Mouse (Mus musculus) forebrain, postnatal 0 days (tissue): ENCODE data around the gene Bmpr1b. TPM values are rescaled to one million over a fixed set of nuclear protein-coding genes. Genes with fewer than 3 reads are reported as not detected.

ENCODE experiments used
- ATAC-seq: fragments of 200-750 bp; cut with Nextera tagmentation; 2 replicates; pipeline ENCODE4 v1.8.0; 2017; ENCODE audit warnings: mild to moderate bottlenecking, moderate library complexity
- DNase-seq: peaks from one replicate; pipeline ENCODE4 v3.0.0-alpha.2; 2015
- H3K27ac ChIP-seq: fragments of 300-500 bp; sonication (generic); 2 replicates; pipeline ENCODE4 v1.5.1; 2014; ENCODE audit warnings: low read depth, mild to moderate bottlenecking, antibody characterized with exemption, low read length, moderate library complexity, mixed read lengths
- H3K27me3 ChIP-seq: fragments of 300-500 bp; sonication (generic); 2 replicates; pipeline ENCODE4 v1.6.1; 2014; ENCODE audit warnings: mild to moderate bottlenecking, low read length, mixed read lengths; ENCODE audit not compliant: insufficient read depth
- H3K36me3 ChIP-seq: fragments of 300-500 bp; sonication (generic); 2 replicates; pipeline ENCODE4 v1.6.1; 2014; ENCODE audit warnings: mild to moderate bottlenecking, moderate library complexity; ENCODE audit not compliant: insufficient read depth
- H3K4me1 ChIP-seq: fragments of 300-500 bp; sonication (generic); 2 replicates; pipeline ENCODE4 v1.6.1; 2014; ENCODE audit warnings: antibody characterized with exemption; ENCODE audit not compliant: insufficient read depth
- H3K4me2 ChIP-seq: fragments of 300-500 bp; sonication (generic); 2 replicates; pipeline ENCODE4 v1.6.1; 2014; ENCODE audit warnings: low read depth, mild to moderate bottlenecking, moderate library complexity
- H3K4me3 ChIP-seq: fragments of 300-500 bp; sonication (generic); 2 replicates; pipeline ENCODE4 v1.5.1; 2014; ENCODE audit warnings: low read depth, low read length, mixed read lengths
- H3K9ac ChIP-seq: fragments of 300-500 bp; sonication (generic); 2 replicates; pipeline ENCODE4 v1.6.1; 2014; ENCODE audit warnings: mild to moderate bottlenecking
- H3K9me3 ChIP-seq: fragments of 300-500 bp; sonication (generic); 2 replicates; pipeline ENCODE4 v1.6.1; 2016; ENCODE audit warnings: low read length
- CTCF ChIP-seq: sonication (generic); IDR thresholded peaks from 2 replicates; pipeline ENCODE4 v1.5.1; 2016; ENCODE audit warnings: antibody characterized with exemption, control low read depth, low read depth
- WGBS: fragments of 180-500 bp; shearing (Covaris S2); extraction: QIAGEN DNeasy Blood & Tissue Kit; methylation state at CpG from one replicate; pipeline ENCODE4 v1.1.7; 2014; 5-methylcytosine and 5-hydroxymethylcytosine counted together
- polyA plus RNA-seq: library from polyadenylated mRNA; unstranded; fragments of >200 nt; fragmentation: Nextera tagmentation; extraction: Ambion mirVana; gene quantifications from 2 replicates; pipeline ENCODE4 v1.2.1, GENCODE M21; 2015
- total RNA-seq: library from RNA; depleted of rRNA; stranded (reverse); fragments of >200 nt; gene quantifications from 2 replicates; pipeline ENCODE4 v1.2.3, GENCODE M21; 2014

The Bmpr1b gene
- total and polyA plus RNA-seq, 2 experiments from 2014 or later = 3.0 to 7.4 TPM

GRCm38 (mm10) chr3:141810944-141811343 is 358.3 kb downstream of the Bmpr1b start:
- no peaks in the 10 kb centered on the region for H3K4me1 ChIP-seq
- no peak for TF ChIP-seq CTCF
- DNase-seq = no peak
- WGBS = 39% methylated on average over 7 of the region's 7 CpGs
- no peak overlapping the region for H3K4me2 ChIP-seq
- no peak overlapping the region for H3K9ac ChIP-seq
- H3K27ac ChIP-seq = no peak overlapping the region
- peak; percentile 21; the same call in 1 of the 2 replicates for ATAC-seq
- no peak overlapping the region for H3K4me3 ChIP-seq
- H3K27me3 ChIP-seq = no peaks in the 10 kb centered on the region
- no peaks in the 10 kb centered on the region for H3K36me3 ChIP-seq
- H3K9me3 ChIP-seq = no peaks in the 10 kb centered on the region

DNA sequence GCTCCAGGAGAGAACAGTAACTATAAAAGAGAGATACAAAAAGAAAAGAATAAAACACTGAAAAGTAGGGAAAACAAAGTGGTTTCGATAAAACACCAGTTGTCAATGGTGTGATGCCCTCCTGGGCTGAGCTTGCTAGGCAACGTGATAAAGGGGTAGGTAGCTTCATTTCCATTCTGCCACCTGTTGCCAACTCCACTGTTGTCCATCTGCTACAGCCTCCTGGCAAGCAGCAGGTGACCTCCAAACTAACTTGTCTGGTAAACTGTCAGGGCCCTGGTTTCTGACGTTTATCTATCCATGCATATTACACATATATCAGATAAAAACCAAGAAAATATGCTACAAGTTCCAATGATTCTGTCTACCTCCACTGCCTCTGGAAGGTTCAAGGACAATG is 359.6 kb downstream of the Bmpr1b start:
- Histone ChIP-seq H3K27me3 (no peaks in the 10 kb centered on the region), H3K9me3 (no peaks in the 10 kb centered on the region), H3K4me3 (no peak overlapping the region), H3K27ac (no peak overlapping the region), H3K9ac (no peak overlapping the region), H3K36me3 (no peaks in the 10 kb centered on the region), H3K4me2 (no peak overlapping the region), H3K4me1 (no peaks in the 10 kb centered on the region)
- ATAC-seq = no peak
- no peak for DNase-seq
- 76% methylated on average over 3 of the region's 3 CpGs for WGBS
- no peak for TF ChIP-seq CTCF

- H3K9ac ChIP-seq = no peak overlapping the region
- WGBS = 60% methylated on average over 5 of the region's 5 CpGs
- no peak overlapping the region for H3K27ac ChIP-seq
- no peak overlapping the region for H3K4me2 ChIP-seq
- H3K27me3 ChIP-seq = no peaks in the 10 kb centered on the region
- ATAC-seq = no peak
- DNase-seq = no peak
- TF ChIP-seq CTCF = no peak
- no peaks in the 10 kb centered on the region for H3K9me3 ChIP-seq
- H3K4me3 ChIP-seq = no peak overlapping the region
- no peaks in the 10 kb centered on the region for H3K4me1 ChIP-seq
- H3K36me3 ChIP-seq = no peaks in the 10 kb centered on the region
Measured at GRCm38 (mm10) chr3:141804133-141804532, 365.1 kb downstream of the Bmpr1b start.

DNA sequence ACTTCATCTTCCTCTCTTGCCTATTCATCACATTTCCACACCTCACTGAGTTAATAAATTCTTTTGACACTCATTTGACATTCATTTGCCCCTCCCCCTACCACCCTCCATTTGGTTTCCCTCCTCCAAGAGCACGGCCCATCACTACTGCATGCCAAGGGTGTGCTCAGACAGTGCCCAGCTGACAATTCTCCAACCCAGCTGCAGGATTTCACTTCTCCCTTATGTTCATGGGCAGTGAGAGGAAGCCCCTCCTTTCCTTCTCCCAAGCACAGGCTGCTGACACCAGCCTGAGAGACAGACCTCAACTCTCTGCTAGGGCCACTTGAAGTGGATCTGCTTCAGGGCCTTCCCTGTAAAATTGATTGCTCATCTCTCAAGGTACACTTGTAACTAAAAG is 371.4 kb downstream of the Bmpr1b start:
- H3K4me2 ChIP-seq = no peak overlapping the region
- TF ChIP-seq CTCF = no peak
- WGBS = 12% methylated on average over 1 of the region's 1 CpGs
- no peaks in the 10 kb centered on the region for H3K36me3 ChIP-seq
- H3K9me3 ChIP-seq = no peaks in the 10 kb centered on the region
- H3K9ac ChIP-seq = no peak overlapping the region
- no peak overlapping the region for H3K27ac ChIP-seq
- peak; percentile 66 for ATAC-seq
- H3K4me1 ChIP-seq = no peaks in the 10 kb centered on the region
- H3K27me3 ChIP-seq = no peaks in the 10 kb centered on the region
- H3K4me3 ChIP-seq = no peak overlapping the region
- DNase-seq = no peak

- no peak for TF ChIP-seq CTCF
- Histone ChIP-seq H3K27me3 (no peaks in the 10 kb centered on the region), H3K27ac (no peak overlapping the region), H3K9ac (no peak overlapping the region), H3K4me2 (no peak overlapping the region), H3K36me3 (no peaks in the 10 kb centered on the region), H3K4me1 (no peaks in the 10 kb centered on the region), H3K4me3 (no peak overlapping the region), H3K9me3 (no peaks in the 10 kb centered on the region)
- no peak for ATAC-seq
- no peak for DNase-seq
Measured at GRCm38 (mm10) chr3:141797372-141797771, 371.9 kb downstream of the Bmpr1b start.

GRCm38 (mm10) chr3:141794371-141794770 is 374.9 kb downstream of the Bmpr1b start:
- H3K9me3 ChIP-seq = no peaks in the 10 kb centered on the region
- no peak overlapping the region for H3K9ac ChIP-seq
- H3K4me1 ChIP-seq = no peaks in the 10 kb centered on the region
- no peaks in the 10 kb centered on the region for H3K27me3 ChIP-seq
- no peak for TF ChIP-seq CTCF
- H3K36me3 ChIP-seq = no peaks in the 10 kb centered on the region
- no peak overlapping the region for H3K4me2 ChIP-seq
- 46% methylated on average over 3 of the region's 3 CpGs for WGBS
- H3K27ac ChIP-seq = no peak overlapping the region
- peak; percentile 36; the same call in 1 of the 2 replicates for ATAC-seq
- no peak overlapping the region for H3K4me3 ChIP-seq
- DNase-seq = no peak

- WGBS = 90% methylated on average over 2 of the region's 2 CpGs
- H3K27me3 ChIP-seq = no peaks in the 10 kb centered on the region
- H3K4me1 ChIP-seq = no peaks in the 10 kb centered on the region
- H3K9ac ChIP-seq = no peak overlapping the region
- H3K27ac ChIP-seq = no peak overlapping the region
- H3K4me2 ChIP-seq = no peak overlapping the region
- no peak for ATAC-seq
- H3K4me3 ChIP-seq = no peak overlapping the region
- TF ChIP-seq CTCF = no peak
- no peak for DNase-seq
- H3K36me3 ChIP-seq = no peaks in the 10 kb centered on the region
- no peaks in the 10 kb centered on the region for H3K9me3 ChIP-seq
Measured at GRCm38 (mm10) chr3:141793755-141794154, 375.5 kb downstream of the Bmpr1b start.

GRCm38 (mm10) chr3:141792106-141792505 is 377.1 kb downstream of the Bmpr1b start:
- no peaks in the 10 kb centered on the region for H3K27me3 ChIP-seq
- WGBS = 85% methylated on average over 1 of the region's 1 CpGs
- no peaks in the 10 kb centered on the region for H3K4me1 ChIP-seq
- no peak overlapping the region for H3K9ac ChIP-seq
- no peak overlapping the region for H3K4me3 ChIP-seq
- no peaks in the 10 kb centered on the region for H3K9me3 ChIP-seq
- DNase-seq (no peak), ATAC-seq (no peak)
- no peaks in the 10 kb centered on the region for H3K36me3 ChIP-seq
- no peak overlapping the region for H3K4me2 ChIP-seq
- H3K27ac ChIP-seq = no peak overlapping the region
- no peak for TF ChIP-seq CTCF
